Mouse (Mus musculus) c-Kit-negative CD71-positive TER-119-positive erythroid progenitor cells, embryonic 14.5 days (primary cell): ENCODE results near the gene Scpep1.

Experiments used
- DNase-seq: peaks from one replicate; pipeline ENCODE4 v3.0.0-alpha.2; 2013; ENCODE audit warnings: low read depth, low spot score

The Scpep1 gene

DNA sequence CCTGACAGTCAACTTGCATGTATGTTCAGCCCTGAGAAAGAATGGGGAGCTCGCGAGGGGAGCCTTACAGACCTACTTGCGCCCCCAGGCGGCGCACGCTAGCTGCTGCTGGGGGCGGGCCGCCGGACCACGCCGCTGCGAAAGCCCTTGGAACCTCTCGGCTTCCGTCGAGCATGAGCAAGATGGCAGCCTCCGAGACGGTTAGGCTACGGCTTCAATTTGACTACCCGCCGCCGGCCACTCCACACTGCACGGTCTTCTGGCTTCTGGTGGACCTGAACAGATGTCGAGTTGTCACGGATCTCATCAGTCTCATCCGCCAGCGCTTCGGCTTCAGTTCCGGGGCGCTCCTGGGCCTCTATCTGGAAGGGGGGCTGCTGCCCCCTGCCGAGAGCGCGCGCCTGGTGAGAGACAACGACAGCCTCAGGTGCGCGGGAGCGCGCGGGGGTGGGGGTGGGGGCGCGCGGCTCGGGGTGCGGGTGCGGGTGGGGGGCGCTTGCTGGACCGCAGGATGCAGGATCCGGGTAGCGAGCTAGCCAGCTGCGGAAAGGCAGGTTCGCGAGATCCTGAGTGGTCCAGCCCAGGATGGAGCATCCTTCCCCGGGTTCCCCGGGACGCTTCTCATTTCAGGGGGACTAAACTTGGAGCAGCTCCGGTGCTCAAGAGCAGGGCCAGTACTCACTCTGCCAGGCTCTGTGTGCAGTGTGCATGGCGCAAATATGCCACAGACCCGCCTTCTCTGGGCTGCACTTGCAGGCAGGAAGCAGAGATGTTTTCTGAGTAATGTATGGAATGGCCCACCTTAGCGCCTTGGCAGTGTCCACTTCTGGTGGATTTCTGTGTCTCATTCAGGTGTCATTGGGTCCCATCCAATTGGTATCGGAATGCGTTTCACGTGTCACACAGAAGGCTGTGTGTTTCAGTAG lies 18.8 kb upstream of the Scpep1 start:
- peak; percentile 61 for DNase-seq

DNA sequence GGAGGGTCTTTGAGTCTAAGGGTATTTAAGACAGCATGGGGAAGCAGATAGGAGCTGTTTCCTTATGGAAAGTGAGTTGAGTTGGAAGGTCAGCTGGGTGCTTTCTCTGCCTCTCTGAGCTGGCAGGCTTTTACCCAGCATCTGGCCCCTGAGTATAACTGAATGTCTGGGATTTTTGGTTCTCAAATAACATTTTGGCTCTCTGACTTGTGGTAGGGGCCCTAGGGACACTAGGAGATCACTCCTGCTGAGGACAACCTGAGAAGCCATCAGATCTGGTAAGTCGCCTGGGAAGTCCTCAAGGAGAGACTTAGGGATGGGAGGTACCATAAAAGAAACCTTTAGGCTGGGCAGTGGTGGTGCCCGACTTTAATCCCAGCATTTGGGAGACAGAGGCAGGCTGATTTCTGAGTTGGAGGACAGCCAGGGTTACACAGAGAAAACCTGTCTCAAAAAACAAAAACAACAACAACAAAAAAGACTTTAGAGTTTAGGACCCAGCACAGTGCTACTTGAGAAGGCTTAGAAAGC lies 15.0 kb upstream of the Scpep1 start, which contains the start of gene Coil:
TSS of gene Coil (plus strand) at position 51 of the 531 bp plus-strand sequence.
- no peak for DNase-seq

DNA sequence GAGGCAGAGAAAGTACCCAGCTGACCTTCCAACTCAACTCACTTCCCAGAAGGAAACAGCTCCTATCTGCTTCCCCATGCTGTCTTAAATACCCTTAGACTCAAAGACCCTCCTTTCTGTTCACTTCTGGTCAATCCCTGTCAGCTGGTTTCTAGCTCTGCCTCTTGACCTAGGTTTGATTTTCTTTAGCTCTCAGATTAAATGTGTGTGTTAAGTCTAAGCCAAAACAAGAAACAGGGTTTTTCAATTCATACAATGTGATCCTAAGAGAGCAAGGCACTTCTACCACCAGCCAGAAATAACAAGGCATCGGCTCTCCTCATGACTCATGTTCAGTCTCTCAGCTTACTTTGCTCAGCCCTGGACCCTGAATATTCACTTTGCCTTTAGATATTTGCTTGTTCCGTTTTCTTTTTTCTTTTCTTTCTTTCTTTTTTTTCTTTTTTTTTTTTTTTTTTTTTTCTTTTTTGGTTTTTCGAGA lies 11.7 kb upstream of the Scpep1 start, which contains the start of gene Elobl:
TSS of gene Elobl (minus strand) at position 51 of the 481 bp plus-strand sequence.
- no peak for DNase-seq

DNA sequence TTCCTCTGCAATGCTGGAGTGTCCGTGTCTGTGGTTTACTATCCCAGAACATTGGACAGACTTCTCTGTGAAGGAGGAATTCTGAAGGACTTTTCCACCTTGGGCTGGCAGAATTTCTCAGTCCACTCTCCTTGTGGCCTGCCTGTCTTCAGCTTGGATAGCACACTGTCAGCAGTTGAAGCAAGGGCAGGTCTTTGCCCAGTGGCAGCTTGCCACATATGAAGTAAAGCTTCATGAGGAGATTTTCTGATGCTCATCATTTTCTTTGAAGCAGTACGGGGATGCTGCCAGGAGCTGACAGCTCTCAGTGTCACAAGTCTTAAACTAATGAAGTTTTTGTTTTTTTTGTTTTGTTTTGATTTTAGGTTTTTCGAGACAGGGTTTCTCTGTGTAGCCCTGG lies 3.6 kb upstream of the Scpep1 start:
- no peak for DNase-seq

DNA sequence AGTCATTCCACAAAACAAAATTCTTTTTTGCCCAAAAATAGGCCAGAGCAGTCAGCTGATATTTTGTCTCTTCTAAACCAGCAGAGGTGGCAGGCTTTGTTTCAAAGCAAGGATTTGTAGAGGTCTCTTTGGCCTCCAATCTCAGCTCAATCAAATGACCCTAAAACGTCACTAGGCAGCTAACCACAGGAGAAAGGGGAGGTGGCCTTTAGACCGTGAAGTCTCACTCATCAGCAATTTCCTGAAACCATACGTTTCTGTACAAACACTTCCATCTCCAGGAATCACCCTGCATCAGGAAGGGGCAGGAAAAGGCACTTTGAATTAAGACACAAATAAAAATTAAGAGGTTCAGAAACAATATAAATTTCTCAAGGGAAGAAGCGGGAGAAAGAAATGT lies 462 bp downstream of the Scpep1 start:
- no peak for DNase-seq

DNA sequence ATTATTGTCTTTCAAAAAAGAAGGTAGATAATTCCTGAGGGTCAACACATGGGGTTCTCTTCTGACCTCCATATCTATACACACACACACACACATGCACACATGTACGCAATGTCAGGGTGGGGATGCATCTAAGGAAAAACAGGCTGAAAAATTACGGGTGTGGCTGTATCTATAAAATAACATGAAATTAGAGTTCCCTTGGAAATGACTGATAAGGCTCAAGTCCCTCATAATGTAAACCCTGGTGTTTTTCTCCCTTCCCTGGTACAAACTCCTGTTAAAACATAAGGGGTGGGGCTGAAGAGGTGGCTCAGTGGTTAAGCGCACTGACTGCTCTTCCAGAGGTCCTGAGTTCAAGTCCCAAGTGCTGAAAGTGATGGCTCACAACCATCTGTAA lies 1.7 kb downstream of the Scpep1 start:
- no peak for DNase-seq

DNA sequence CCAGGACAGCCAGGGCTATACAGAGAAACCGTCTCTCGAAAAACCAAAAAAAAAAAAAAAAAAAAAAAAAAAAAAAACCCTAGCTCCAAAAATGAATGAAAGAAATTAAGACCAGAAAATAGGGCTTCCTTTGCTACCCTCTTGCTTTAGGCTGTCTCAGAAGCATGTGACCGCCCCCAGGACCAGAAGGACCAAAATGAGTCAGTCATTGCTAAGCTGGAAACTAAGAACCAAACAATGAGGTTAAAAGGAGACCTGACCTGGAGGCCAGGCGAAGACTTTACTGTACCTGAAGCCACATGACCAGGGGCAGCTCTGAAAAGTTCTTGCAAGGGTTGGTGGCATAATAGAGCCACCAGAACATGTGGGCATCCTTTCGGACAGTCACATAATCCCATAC lies 3.1 kb downstream of the Scpep1 start:
- DNase-seq = no peak

DNA sequence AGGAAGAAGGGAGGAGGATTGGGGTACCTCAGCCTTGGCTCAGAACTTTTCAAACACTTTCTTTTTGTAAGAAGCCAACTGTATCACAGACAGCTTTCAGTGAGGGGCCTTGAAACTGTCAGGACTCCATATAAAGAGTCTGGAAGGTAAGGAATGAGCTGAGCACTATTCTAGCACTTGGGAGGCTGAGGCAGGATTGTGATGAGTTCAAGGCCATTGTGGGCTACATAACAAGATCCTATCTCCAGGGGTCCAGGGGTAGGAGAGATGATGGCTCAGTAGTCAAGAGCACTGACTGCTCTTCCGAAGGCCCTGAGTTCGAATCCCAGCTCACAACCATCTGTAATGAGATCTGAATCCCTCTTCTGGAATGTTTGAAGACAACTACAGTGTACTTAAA lies 3.7 kb downstream of the Scpep1 start:
- no peak for DNase-seq

DNA sequence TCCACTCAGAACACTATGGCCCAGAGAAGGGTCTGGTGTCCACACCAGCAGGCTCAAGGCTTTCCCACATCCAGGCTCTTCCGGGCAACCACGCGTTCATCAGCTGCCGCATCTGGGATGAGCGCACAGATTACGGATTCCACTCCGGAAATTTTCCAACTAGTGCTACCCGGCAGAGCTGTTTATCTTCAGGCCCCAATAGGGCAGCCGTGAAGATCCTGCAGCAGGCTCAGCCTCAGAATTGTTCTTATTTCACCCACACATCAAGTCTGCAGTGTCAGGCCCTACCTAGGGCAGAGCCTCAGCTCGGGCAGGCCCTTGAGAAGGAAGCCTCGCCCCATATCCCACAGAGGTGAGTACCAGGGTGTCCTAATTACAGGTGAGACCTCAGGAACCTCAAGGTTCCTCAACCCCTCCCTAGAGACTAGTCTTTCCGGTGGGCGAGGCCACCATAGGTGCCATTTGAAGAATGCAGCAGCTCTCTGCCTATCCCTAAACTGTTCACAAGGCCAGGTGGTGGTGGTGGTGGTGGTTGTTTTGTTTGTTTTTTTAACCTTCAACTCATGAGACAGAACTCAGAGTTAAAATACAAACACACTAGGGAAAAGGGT lies 4.5 kb downstream of the Scpep1 start:
- no peak for DNase-seq

DNA sequence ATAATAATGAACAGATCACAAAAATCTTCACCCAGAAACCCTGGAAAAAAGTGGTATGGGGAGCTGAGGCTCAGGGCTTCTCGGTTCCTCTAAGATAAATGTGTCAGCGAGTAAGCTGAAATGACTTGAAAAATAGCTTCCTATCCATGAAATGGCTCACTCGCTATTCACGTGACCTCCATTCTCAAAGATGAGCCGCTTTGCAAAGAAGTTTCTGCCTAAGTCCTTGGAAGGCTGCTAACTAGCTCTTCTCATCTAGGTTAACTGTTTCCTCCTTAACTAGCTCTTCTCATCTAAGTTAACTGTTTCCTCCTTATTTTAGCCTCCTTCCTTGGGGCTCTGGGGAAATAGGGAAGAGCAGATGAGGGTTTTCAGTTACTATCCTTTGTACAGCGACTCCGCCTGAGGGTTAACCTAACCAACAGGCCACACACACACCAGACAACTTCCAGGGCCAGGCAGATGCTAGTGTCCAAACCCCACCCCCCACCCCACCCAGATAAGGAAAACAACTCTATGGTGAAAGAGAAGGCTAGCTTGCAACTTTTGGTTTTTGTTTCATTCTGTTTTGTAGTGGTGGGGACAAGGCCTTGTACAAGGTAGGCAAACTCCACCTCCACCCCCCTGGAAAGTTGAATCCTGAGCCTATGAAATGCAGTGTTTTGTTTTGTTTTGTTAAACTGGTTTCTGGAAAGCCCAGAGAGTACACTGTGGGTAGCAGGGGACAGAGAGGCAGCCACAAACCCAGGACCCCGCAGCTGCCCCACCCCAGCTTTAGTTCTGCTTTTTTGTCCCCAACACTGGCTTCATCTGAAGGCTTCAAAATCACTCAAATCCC lies 5.2 kb downstream of the Scpep1 start:
- no peak for DNase-seq

DNA sequence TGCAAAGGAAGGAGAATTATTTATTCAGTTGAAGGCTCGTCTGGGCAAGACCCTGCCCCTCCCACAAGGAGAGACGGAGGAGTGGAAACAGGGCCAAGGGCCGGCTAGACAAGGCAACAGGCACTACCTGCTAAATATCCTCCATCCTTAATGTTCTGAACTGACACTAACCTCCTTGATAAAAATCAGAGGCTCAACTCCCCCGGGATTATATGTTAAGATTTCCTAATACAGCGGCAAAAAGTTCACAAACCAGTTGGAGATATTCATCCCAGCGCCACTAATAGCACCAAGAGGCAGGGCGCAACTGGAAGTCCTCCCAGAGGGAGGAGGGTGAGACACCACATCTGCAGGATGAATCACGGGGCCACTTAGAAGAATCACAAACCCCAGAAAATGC lies 6.4 kb downstream of the Scpep1 start:
- no peak for DNase-seq

DNA sequence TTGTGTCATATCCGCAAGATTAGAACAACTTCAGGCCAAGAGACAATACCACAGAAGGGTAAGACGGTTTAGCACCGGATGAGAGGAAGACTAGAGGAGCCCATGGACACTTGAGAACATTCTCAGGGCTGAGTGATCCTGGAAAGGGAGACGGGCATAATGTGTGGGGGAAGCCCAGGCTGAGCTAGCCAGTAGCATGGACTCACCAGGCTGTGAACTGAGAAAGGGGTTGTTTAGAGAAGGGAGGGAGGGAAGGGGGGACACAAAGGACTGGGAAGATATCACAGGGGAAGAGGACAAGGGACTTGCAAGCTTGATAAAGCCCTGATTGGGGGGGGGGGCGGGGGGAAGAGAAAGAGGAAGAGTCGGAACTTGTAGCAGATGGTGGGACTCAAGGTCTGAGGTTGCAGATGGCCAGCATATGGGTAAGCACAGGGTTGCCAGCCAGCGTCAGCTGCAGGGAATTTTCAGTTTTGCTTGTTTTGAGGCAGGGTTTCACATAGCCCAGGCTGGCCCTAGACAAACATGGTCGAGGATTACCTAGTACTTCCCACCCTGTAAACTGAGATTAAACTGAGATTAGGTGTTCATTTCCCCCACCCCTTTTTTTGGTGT lies 9.2 kb downstream of the Scpep1 start:
- no peak for DNase-seq

DNA sequence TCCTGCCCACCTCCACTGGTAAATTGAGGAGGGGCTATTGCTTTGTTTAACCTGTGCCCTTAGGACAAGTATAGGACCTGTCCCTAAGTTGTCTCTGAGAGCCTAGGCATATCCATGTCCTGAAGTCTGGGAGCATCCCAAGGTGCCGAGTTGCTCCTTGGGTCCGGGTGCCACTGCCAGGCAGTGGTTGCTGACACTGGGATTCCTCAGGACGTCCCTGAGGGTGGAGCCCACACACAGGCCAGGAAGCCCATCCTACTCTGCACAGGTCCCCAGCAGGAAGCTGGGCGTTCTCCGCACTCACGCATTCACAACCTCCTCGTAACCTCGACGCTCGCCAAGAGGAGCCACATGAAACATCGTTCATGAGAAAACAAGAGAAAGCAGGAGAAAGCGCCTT lies 13.8 kb downstream of the Scpep1 start:
- DNase-seq = no peak

DNA sequence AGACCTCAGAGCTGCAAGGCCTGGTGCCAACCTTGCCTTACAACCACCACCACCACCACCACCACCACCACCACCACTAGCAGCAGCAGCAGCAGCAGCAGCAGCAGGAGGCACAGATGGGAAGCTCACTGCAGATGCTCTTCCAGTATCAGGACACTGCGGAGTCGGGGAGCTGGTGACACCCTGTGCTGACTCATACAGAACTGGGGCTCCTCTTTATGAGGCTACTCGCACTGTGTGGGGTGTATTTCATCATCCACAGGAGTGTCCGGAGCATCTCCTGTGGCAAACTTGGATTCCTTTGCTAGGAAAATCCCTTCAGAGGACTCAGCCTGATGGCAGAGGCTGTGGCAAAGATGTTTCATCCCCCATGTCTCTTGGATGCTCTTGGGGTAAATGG lies 15.6 kb downstream of the Scpep1 start:
- DNase-seq = no peak

DNA sequence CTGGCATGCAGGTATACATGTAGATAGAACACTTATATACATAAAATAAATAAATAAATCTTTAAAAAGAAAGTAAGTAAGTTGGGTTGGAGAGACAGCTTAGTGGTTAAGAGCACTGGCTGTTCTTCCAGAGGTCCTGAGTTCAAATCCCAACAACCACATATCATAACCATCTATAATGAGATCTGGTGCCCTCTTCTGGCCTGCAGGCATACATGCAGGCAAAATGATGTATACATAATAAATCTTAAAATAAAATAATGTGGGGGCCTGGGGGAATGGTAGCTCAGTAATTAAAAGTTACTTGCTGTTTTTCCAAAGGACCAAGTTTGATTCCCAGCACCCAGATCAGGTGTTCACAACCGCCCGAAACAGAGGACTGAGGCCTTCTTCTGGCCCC lies 16.5 kb downstream of the Scpep1 start:
- no peak for DNase-seq

DNA sequence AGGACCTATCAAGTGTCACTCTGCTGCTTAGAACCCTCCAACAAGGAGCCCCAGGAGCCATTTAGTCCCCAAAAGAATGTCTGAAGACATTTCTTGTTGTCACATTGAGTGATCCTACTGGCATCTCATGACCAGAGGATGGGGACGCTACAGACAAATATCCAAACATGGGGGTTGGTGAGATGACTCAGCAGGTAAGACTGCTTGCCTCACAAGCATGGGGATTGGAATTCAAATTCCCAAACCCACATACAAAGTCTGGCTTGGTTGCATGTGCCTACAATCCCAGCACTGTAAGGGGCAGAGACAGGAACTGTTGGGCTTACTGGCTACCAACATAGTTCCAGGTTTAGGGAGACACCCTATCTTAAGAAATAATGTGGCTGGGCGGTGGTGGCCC lies 17.4 kb downstream of the Scpep1 start:
- no peak for DNase-seq

DNA sequence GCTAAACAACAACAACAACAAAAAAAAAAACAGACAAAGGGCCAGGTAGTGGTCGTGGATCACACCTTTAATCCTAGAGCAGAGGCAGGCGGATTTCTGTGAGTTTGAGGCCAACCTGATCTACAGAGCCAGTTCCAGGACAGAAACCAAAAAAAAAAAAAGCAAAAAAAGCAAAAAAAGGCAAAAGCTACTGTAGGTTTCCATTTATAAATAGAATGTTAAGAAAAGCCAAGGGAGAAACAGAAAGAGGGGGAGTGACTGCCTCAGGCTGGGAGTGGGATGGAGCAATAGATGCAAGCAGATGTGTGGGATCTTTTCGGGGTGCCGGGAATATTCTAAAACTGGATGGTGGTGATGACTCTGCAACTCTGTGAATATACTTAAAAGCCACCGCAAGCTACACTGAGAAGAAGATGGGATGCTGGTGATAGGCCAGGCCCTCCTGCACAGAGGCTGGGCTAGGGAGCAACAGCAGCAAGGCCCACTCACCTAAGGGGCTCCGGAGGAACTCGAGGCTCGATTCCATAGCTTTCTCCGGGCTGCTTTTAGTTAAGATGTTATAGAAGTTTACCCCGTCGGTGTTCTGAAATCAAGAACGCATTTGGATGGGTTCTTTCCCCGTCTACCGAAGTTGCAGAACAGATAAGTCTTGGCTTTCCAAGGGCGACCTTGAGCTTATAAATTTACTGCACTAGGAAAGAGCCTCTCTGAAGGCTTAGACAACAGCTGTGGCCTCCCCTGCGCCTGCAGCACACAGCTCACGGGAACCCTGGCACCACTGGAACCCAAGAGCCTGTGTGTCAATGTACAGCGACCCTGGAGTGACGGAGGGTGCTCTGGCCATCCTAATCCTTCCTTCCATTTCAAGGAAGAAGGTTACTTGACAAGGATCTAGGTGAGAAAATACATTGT lies 20.9 kb downstream of the Scpep1 start:
- no peak for DNase-seq

DNA sequence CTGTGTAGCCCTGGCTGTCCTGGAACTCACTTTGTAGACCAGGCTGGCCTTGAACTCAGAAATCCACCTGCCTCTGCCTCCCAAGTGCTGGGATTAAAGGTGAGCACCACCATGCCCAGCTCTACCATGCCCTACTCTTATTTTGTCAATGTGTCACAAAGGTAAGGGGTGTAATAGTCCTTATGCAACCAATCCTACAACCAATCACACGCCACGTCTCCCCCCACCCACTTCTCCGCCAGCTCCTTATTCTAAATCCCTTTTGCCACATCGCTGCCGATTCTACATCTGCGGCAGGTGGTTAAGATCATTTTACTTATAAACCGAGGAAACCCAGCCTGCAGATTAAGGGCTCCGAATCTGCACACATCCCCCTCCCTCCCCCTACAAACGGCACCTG lies 22.2 kb downstream of the Scpep1 start:
- DNase-seq = no peak

DNA sequence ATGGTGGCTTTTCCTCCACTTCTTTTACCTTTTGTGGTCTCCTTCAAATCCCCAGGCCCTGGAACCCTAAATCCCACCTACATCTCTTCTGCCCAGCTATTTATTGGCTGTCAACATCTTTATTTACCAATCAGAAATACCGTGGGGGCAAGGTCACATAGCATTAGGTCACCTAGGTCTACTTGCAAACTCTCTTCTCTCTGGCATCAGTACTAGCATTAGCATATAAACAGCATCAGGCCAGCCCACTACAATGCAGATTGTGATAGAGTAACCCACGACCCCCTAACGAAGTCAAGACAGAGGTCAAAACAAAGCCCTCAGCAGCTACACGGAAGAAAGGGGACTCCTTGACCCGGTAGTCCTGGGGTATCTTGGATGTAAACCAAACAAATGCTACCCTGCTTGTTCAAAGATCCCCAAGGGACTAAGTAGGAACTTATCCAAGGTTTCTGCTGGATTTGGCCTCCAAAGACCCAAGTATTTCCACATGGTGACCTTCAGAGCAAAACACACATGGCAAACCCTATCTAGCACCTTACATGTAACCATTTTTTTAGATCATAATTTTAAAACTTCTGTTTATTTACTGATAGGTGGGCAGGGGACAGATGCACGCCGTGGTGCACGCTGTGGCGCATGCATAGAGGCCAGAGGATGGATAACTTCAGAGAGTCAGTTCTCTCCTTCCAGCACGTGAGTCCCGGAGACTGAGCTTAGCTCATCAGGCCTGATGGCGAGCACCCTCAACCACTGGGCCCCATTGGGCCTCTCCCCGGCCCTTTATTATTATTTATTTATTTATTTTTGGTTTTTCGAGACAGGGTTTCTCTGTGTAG lies 23.4 kb downstream of the Scpep1 start:
- DNase-seq = no peak
